Mouse (Mus musculus) R1 (cell line): ENCODE results near the gene 1700001C19Rik.
A peak's percentile ranks its signal among the peaks of the same experiment; 100 is the strongest.
"Not testable (repeated sequence)": the region's sequence is repeated elsewhere in the genome, so short reads cannot be mapped to it uniquely, and the experiment has no call there.

Experiments
- DNase-seq: peaks from one replicate; pipeline ENCODE4 v3.0.0-alpha.2; 2018; ENCODE audit warnings: low read depth, low spot score

Gene 1700001C19Rik

DNA sequence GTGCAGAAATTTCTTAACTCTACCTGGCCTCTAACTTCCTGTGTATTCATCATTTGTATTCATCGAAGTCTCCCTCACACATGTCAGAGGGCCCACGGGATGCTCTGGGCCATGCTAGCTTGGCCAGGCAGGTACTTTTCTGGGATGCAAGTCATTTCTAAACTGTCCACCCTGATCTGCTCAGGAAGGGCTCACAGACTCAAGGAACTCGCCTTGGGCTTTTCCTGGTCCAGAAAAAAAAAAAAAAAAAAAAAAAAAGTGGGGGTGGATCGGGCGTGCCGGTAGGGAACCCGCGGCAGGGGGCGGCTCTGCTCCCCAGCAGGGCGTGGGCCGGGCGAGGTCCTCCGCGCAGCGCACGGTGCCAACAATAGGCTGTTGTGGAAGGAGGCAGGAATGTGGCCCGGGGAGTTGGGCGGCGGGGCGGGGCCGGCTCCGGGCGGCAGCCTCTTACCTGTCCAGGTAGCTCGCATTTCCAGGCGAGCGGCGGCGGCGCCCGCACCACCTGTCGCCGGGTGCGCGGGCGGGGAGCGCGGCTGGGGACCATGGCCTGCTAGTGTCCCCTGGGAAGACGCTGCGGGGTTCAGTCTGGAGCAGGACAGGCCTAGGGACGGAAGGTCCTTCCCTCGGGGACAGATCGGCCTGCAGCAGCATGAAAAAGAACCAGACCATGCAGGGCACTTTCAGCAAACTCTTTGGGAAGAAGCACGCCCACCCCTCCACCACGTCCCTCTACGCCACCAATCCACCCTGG is 845 bp downstream of the 1700001C19Rik start, which contains the start of gene AI661453:
Gene AI661453 (plus strand): TSS at position 460 of the 751 bp plus-strand sequence.
- peak; percentile 56 for DNase-seq

DNA sequence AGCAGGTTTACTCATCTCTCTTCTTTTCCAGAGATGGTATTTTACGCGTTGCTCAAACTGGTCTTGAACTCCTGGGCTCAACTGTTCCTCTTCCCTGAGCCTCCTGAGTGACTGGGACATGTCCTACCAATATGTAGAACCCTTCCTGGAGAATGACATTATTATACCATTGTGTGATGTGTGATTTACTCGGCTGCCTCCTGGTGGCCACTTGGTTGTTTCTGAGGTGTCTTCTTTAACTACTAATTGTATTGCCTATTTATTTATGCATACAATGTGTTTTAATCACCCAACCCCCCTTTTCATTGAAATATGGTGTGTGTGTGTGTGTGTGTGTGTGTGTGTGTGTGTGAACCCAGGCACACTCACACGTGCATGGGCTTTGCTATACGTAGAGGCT is 6.4 kb downstream of the 1700001C19Rik start:
- peak; percentile 44 for DNase-seq

DNA sequence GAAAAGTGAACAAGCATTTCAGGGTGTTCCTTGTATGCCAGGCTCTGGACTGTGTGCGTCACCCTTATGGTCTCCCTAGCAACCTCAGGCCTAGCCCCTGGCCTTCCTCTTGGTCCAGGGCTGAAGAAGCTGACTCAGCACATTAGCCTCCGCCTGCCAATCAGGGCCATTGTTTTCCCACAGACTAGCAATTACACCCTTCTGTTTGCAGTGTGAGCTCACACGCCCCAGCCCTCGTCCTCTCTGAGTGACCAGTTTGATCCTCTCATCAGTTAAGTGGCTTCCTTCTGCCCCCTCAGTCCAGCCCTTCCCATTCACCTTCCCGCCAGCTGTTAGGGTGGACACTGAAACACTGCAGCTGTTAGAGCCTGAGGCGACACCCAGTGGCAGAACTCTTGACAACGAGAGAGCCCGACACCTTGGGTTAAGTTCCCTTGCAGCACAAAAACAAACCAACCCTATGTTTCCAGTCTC is 8.3 kb downstream of the 1700001C19Rik start:
- no peak for DNase-seq

DNA sequence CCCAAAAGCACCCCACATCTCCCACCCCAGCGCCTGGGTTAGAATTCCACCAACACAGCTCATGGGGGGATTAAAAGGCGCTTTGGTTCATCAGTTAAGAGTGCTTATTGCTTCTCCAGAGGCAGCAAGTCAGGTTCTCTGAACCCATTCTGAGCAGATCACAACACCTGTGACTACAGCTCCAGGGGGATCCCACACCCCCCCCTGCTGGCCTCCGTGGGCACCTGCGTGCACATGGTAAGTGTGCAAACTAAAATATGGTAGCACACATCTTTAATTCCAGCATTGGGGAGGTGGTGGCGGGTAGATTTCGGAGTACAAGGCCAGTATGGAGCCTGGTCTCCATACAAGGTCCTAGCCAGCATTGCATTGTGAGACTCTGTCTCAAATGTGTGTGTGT is 9.9 kb downstream of the 1700001C19Rik start:
- DNase-seq: no peak

DNA sequence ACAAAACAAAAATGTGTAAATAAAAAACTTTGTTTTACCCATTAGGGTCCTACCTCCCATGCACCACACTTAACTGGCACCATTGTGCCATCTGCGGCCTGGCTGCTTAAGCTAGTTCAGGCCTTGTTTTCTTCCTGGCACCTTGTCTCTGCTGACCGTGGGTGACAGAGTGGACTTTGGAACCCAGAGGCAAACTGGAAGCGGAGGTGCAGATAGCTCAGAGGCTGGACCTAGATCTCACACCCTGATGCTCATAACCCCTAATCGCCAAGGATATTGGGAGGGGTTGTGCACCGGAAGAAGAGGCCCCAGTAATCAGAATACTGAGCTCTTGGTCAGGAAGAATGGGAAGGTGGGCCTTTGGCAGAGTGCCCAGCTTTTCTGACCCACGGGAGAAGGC is 13.0 kb downstream of the 1700001C19Rik start:
- DNase-seq: no peak

DNA sequence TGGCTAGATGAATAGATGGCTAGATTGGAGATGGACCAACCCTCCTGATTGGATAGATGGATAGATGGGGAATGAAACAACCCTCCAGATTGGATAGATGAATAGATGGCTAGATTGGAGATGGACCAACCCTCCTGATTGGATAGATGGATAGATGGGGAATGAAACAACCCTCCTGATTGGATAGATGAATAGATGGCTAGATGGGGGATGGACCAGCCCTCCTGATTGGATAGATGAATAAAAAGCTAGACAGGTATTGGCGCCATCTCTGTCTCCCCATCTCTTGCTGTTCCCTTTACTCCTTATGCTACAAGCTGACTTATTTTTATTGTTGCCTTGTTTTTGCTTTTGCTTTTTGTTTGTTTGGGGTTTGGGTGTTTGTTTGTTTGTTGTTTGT is 14.6 kb downstream of the 1700001C19Rik start:
- peak; percentile 69 for DNase-seq

DNA sequence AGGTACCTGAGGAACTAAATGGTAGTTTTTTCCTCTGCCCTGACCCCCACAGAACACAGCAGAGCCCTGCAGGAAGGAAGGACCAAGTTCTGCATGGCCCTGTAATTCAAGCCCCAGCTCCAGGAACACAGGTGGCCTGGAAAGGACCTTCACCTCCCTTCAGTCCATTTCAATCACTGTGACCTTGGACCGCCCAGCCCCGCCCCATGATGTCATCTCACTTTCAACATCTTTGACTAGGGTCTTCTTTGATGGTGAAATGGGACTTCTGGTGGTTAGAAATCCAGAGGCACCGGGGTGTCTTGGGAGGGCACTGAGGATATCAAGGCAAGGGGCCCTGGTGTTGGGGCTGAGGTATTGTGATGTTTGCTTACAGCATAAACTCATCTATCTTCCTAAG is 15.6 kb downstream of the 1700001C19Rik start:
- DNase-seq: peak; percentile 34

DNA sequence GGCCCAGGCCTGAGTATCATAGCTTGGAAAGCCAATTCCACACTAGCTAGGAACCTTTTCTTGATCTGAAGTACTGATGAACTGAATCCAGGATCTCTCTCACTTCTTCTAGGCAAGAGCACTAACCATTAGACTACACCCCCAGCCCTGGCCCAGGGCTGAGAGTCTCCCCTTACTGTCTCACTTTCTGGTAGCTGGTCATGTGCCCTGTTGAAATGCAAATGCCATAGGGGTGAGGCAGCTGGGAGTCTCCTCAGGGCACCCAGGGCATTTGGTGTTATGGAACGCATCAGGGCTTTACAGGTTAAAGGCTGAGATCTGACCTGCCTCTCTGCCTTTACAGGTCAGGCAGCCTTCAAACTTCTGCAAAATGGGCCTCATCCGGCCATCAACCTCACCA is 17.0 kb downstream of the 1700001C19Rik start:
- DNase-seq: no peak

DNA sequence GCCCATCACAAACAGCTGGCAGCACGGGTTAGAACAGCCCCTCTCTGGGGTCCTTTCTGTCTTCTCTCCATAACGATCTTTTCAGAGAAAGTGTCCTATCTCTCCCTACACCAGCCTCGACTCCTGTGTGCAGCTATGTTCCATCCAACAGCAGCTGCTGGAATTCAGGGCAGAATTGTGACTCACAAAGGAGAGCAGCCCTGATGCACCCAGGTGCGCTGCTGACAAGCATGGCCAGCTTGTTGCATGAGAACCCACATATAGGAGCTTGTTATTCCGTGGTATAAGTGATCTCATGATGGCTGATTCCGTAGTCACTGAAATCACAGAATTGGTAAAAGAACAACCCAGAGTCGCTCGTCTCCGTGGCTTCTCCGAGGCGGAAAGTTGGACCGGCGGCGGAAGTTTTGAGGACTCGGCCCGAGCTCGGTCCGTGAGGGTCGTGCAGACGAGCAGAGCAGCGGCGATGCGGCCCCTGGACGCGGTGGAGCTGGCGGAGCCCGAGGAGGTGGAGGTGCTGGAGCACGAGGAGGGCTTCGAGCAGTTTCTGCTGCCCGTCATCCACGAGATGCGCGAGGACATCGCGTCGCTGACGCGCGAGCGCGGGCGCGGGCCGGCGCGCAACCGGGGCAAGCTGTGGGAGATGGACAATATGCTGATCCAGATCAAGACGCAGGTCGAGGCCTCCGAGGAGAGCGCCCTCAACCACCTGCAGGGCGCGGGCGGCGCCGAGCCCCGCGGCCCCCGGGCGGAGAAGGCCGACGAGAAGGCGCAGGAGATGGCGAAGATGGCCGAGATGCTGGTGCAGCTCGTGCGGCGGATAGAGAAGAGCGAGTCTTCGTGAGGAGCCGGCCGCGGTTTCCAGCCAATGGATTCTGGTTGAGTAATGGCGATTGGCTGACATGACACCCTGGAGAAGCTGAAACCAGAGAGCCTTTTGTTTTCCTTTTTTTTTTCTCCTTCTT is 27.0 kb downstream of the 1700001C19Rik start:
- not testable (repeated sequence) for DNase-seq

DNA sequence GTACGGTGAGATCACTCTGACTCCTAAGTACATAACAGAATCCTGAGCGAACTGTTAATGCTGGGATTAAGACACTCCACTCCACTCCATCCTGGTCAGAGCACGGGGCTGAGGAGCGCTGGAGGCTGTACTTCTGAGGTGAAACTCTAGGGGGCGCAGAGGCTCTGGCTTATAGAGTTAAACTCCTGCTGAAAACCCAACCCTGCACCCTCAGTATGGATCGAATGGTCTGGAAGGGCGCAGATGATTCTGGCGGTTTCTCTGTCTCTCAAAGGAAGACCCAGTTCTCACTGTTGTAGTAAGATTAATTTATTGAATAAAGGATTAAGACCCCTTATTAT is 28.6 kb downstream of the 1700001C19Rik start:
- DNase-seq: peak; percentile 83

DNA sequence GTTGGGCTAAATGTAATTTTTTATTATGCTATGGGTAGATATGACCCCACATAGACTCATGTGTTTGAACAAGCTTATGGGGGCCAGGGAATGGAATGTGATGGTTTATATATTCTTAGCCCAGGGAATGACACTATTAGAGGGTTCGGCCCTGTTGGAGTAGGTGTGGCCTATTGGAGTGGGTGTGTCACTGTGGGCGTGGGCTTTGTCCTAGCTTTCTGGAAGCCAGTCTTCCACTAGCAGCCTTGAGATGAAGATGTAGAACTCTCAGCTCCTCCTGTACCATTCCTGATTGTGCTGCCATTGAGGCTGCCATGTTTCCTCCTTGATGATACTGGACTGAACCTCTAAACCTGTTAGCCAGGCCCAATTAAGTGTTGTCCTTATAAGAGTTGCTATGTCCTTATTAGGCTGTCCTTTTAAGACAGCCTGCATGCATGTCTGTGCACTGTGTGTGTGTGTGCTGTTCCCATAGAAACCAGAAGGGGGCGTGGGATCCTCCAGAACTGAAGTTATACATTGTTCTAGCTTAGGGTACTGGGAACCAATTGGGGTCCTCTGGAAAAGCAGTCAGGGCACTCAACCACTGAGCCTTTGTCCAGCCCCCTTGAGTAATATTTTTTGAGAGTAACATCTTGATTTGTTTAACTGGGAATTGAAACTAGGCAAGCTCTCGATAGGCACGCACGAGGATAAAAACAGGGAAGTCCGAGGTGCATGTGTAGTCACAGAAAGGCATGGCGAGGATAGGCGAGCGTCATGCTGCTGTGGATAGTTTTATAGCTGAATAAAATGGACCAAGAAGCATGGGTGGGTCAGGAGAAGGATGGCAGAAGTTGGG is 29.2 kb downstream of the 1700001C19Rik start:
- peak; percentile 79 for DNase-seq

DNA sequence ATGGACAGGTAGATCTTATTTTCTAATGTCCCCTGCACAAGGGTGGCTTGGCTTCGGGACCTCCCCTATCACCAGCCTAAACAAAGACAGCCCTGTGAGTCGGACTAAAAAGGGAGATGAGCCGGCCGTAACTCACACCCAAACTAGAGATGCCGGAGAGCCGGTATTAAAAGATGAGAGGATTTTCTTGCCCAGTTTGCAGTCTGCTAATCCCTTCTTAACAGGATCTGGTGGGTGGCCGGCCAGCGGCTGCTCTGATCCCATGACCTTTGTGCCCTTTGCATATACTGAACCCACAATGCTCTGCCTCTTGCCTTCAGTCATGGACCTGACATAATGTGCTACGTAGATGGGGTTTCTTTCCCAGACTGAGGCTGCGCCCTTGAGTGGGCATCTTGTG is 36.7 kb downstream of the 1700001C19Rik start, which contains the start of gene Guca1a:
Gene Guca1a (minus strand): TSS at position 134 of the 400 bp plus-strand sequence.
- DNase-seq: no peak

DNA sequence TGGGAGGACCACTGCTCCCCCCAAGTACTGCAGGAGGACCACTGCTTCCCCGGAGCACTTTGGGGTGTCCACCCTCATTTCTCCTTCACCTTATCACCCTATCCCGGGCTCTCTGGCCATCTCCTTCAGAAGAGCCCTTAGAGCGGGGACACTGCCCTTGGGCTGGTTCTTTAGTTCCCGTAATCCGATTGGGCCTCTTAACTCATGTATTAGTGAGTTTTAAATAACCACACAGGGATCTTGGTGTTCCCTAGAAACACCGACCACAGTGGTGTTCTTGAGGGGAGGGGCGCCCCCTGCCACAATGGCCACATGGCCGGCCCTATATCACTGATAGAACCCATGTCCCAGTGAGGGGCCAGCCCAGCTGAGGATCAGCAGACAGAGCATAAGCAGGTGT is 38.1 kb downstream of the 1700001C19Rik start:
- DNase-seq: no peak

DNA sequence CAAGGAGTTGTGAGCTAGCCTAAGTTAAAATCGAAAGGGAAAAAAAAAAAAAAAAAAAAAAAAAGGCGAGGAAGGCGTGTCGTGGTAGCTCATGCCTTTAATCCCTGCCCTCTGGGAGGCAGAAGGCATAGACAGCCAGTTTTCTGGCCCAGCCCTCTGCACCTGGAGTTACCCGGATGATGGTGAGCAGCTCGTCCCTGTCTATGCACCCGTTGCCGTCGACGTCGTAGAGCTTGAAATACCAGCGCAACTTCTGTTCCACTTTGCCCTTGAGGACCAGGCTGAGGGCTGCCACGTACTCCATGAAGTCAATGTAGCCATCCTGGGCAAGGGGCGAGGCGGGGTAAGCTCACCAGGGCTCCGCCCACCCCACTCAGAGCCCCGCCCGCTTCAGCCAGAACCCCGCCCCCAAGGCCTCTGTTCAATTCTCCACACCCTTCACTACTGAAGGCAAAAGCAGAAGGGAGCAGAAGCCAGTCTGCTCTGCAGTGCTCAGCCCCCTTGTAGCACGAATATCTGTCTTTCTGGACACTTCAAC is 41.7 kb downstream of the 1700001C19Rik start:
- DNase-seq: peak; percentile 94

DNA sequence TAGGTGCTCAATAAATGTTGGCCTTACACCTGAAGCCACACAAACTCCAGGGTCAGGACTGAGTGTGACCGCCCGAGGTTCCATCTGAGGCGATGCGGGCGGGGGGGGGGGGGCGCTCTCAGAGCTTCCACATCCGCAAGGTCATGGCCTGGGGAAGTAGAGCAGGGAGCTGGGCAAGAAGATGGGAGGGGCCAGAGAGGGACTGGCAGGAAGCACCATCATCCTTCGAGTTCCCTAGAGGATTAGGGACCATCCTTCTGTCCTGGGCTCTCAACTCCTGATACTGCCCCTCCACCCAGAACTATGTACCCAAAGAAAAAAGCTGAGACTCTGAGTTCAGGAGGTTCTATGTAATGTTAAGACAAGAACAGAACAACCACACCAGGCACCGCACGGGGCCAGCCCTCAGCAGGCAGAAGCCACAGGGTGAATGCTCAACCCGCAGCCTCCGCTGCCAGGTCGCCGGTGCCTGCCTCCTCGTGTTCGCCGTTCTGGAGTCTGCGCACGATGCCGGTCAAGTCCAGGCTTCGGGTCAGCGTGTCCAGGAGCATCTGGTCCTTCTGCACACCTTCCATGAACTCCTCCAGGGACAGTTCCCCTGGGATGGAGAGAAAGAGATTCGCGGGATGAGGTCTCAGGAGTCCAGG is 42.8 kb downstream of the 1700001C19Rik start:
- DNase-seq: no peak

DNA sequence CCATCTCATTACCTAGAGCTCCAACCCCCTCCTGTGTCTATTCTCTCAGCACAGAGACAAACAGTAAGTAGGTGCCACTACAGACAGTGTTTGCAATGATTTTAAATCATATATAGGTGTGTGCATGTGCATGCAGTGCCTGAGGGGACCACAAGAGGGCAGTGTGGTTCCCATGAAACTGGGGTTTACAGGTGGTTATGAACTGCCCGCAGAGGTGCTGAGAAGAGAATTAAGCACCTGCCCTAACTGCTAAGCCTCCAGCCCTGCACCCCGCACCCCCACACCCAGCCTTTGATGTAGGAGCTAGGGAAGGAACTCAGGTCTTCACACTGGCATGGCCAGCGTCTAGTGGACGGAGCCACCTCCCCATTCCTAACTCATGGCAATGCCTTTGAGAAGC is 50.5 kb downstream of the 1700001C19Rik start:
- DNase-seq: peak; percentile 73

DNA sequence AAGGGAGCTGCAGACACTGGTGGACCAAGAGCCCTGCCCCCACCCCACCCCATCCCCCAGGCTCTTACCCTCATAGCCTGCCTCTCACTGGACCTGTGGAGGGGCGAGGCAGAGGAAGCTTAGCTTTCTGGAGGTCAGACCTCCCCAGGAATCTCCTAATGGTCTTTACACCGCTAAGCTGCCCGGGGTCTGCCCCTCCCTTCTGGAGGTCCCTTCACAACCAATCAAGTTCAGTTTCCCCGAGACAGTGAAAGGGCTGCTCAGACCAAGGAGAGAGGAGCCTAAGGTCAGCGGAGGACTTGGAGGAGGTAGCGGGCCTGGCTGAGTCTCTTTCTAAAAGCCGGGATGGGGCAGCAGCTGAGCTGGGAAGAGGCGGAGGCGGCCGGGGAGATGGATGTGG is 52.0 kb downstream of the 1700001C19Rik start, which contains the start of gene Guca1b:
Gene Guca1b (plus strand): TSS at position 249 of the 400 bp plus-strand sequence.
- DNase-seq: no peak

DNA sequence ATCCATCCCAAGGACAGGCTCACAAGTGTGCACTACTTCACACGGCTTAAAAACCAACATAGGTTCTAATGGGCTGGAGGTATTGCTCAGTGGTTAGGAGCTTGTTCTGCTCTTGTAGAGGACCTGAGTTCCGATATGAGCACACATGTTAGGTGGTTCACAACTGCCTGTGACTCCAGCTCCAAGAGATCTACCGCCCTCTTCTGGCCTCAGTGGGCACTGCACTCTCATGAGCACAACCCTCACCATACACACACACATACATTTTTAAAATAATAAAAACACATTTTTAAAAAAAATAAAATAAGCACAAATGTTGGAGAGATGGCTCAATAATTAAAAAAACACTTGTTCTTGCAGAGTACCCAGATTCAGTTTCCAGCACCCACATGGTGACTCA is 53.1 kb downstream of the 1700001C19Rik start:
- no peak for DNase-seq

DNA sequence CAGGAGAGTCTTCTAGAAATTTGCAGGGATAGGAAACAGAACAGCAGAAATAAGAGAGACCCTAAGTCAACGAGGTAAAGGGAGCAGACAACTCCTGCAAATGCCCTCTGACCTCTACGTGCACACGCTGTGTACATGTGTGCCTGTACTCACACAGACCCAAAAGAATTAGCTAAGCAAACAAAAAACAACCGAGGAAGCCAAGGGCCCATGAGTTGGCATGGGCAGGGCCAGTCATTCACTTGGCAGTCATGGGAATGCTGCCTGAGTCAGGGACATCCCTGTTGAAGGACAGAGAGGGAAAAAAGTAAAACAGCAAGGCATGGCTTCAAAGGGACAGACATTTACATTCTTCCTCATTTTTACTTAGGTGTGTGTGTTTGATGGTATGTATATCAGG is 53.9 kb downstream of the 1700001C19Rik start:
- no peak for DNase-seq

DNA sequence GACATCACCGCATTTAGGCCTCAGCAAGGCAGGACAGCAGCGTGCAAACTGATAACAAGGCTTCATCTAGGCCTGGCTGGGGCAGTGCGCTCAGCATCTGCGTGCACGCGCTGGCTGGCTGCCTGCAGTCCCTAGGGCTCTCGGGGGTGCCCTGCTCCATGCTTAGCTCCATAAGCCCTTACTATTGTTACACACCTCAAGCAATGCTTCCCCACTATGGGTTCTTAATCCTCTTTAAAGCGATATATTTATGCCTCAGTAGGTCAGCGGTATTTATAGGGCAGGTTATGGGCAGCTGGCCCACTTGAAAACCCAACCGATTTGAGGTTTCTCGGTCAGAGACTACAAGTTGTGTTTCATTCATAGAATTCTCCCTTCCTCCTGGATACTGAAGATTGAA is 55.3 kb downstream of the 1700001C19Rik start:
- no peak for DNase-seq

DNA sequence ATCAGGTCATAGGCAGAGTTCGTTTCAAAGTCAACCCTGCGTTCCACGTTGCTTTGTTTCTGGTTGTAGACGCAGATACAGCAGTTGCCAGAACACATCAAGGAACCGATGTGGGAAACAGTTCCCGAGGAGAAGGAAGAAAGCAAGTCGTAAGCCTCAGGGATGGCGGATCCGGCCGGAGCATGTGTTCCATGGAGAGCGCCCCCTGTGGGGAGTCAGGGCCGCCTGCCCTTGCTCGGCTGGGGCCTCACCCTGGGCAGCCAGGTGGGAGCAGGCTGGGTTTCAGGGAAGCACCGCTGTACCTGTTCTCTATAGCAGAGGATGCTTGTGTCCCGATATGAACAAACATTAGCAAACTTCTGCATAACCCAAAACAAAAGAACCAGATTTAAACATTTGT is 59.0 kb downstream of the 1700001C19Rik start:
- peak; percentile 50 for DNase-seq
